ENCODE assay signal across 8 mouse cellular contexts in the genomic region with DNA sequence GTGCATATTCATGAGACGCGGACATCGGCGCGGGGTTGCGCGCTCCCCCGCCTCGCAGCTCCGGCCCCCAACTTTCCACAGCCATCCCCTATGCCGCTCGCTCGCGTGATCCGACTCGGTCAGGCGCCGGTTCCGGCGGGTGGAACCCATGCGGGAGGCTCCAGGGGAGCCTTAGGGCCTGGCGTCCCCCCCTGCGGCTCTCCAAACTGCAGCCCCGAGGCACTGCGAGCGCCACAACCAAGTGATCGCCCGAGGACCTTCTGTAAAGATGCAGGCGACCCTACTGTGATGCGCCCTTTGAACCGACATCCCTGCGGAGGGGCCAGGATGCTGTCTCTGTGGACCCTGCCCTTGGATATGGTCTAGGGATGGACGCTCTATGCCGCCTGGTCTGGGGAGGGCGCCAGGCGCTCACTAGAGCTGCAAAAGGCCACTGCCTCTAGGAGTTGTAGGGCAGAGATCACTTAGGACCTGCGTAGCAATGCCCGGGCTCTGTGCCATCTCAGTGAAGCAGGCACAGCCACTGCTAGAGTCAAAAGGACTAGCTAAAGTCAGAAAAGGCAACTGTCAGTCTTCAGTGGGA. TPM values are rescaled to one million over a fixed set of nuclear protein-coding genes. Genes with fewer than 3 reads are reported as not detected.
DNase-seq lines count a peak whose midpoint lies in the region; ATAC-seq and TF ChIP-seq lines count a peak whose summit lies in the region.

No protein-coding gene starts in this region.

- under 1% methylated on average over 38 of the region's 38 CpGs for WGBS in lung, embryonic 14.5 days
- WGBS in heart, embryonic 12.5 days = under 1% methylated on average over 38 of the region's 38 CpGs
- WGBS in kidney, postnatal 0 days = 1% methylated on average over 38 of the region's 38 CpGs
- WGBS in midbrain, embryonic 12.5 days = under 1% methylated on average over 38 of the region's 38 CpGs

- no peaks in the 10 kb centered on the region for H3K9me3 ChIP-seq in lung, embryonic 14.5 days (ENCODE audit: low read depth, low read length)
- H3K9me3 ChIP-seq in heart, embryonic 12.5 days (replicated peaks) = 0 out of 2 replicates have a peak, but pooled peaks cover 3% of the 10 kb centered on the region
- H3K9me3 ChIP-seq in kidney, postnatal 0 days (replicated peaks; ENCODE audit: low read length) = no peaks in the 10 kb centered on the region
- no peaks in the 10 kb centered on the region for H3K9me3 ChIP-seq in midbrain, embryonic 12.5 days

- H3K9ac ChIP-seq in lung, embryonic 14.5 days = peak overlapping the region; percentile 40; the same call in 1 of the 2 replicates
- H3K9ac ChIP-seq in heart, embryonic 12.5 days = peak overlapping the region; percentile 56; the same call in 1 of the 2 replicates
- H3K9ac ChIP-seq in kidney, postnatal 0 days (ENCODE audit: low read depth, low read length) = peak overlapping the region; percentile 40; the same call in 1 of the 2 replicates
- peak overlapping the region; percentile 61 for H3K9ac ChIP-seq in midbrain, embryonic 12.5 days (replicated peaks)

- peak overlapping the region; percentile 95 for H3K4me2 ChIP-seq in lung, embryonic 14.5 days
- H3K4me2 ChIP-seq in heart, embryonic 12.5 days = peak overlapping the region; percentile 96
- peak overlapping the region; percentile 96 for H3K4me2 ChIP-seq in kidney, postnatal 0 days (ENCODE audit: low read length)
- H3K4me2 ChIP-seq in midbrain, embryonic 12.5 days (replicated peaks) = peak overlapping the region; percentile 96

- peaks cover 35% of the 10 kb centered on the region for H3K27me3 ChIP-seq in lung, embryonic 14.5 days (ENCODE audit: insufficient read depth, low read length)
- peaks cover 47% of the 10 kb centered on the region for H3K27me3 ChIP-seq in heart, embryonic 12.5 days (replicated peaks)
- H3K27me3 ChIP-seq in kidney, postnatal 0 days (ENCODE audit: insufficient read depth, low read length) = peaks cover 23% of the 10 kb centered on the region
- H3K27me3 ChIP-seq in midbrain, embryonic 12.5 days = peaks cover 49% of the 10 kb centered on the region

- peak overlapping the region; percentile 61 for H3K4me3 ChIP-seq in lung, embryonic 14.5 days (ENCODE audit: low read depth, low read length)
- peak overlapping the region; percentile 65 for H3K4me3 ChIP-seq in heart, embryonic 12.5 days
- peak overlapping the region; percentile 53 for H3K4me3 ChIP-seq in kidney, postnatal 0 days (replicated peaks; ENCODE audit: low read depth, low read length)
- H3K4me3 ChIP-seq in midbrain, embryonic 12.5 days = peak overlapping the region; percentile 67

- H3K36me3 ChIP-seq in lung, embryonic 14.5 days (ENCODE audit: insufficient read depth) = no peaks in the 10 kb centered on the region
- no peaks in the 10 kb centered on the region for H3K36me3 ChIP-seq in heart, embryonic 12.5 days
- H3K36me3 ChIP-seq in kidney, postnatal 0 days (ENCODE audit: insufficient read depth, low read length) = no peaks in the 10 kb centered on the region
- no peaks in the 10 kb centered on the region for H3K36me3 ChIP-seq in midbrain, embryonic 12.5 days

- no peak for DNase-seq in lung, embryonic 14.5 days
- DNase-seq in lung, adult 18-20 months = no peak
- peak; percentile 76 for DNase-seq in cerebellum, adult 9-10 months
- peak; percentile 38 for DNase-seq in kidney, postnatal 0 days (ENCODE audit: low spot score)
- DNase-seq in thymus, adult 18-20 months = no peak
- no peak for DNase-seq in frontal cortex, postnatal 25 days (ENCODE audit: low spot score in 2 of 2)

- peak; percentile 67 for ATAC-seq in lung, embryonic 14.5 days (ENCODE audit: insufficient read depth)
- peak; percentile 77 for ATAC-seq in heart, embryonic 12.5 days (ENCODE audit: insufficient number of reproducible peaks, low FRiP score)
- peak; percentile 58 for ATAC-seq in kidney, postnatal 0 days (replicated peaks; ENCODE audit: low FRiP score, low read depth)
- peak; percentile 79 for ATAC-seq in midbrain, embryonic 12.5 days (ENCODE audit: low FRiP score, low read depth)

- H3K27ac ChIP-seq in lung, embryonic 14.5 days (ENCODE audit: low read depth) = no peak overlapping the region
- no peak overlapping the region for H3K27ac ChIP-seq in heart, embryonic 12.5 days (ENCODE audit: poor library complexity, severe bottlenecking)
- no peak overlapping the region for H3K27ac ChIP-seq in kidney, postnatal 0 days
- H3K27ac ChIP-seq in midbrain, embryonic 12.5 days (replicated peaks) = peak overlapping the region; percentile 70

- peaks cover 5% of the 10 kb centered on the region; the same call in 1 of the 2 replicates for H3K4me1 ChIP-seq in lung, embryonic 14.5 days (ENCODE audit: insufficient read depth)
- H3K4me1 ChIP-seq in heart, embryonic 12.5 days (replicated peaks) = peaks cover 10% of the 10 kb centered on the region
- peaks cover 9% of the 10 kb centered on the region for H3K4me1 ChIP-seq in kidney, postnatal 0 days (replicated peaks; ENCODE audit: insufficient read depth, low read length)
- H3K4me1 ChIP-seq in midbrain, embryonic 12.5 days = peaks cover 15% of the 10 kb centered on the region

- peak; percentile 31; the same call in 1 of the 2 replicates for TF ChIP-seq CTCF in lung, embryonic 14.5 days (IDR thresholded peaks at IDR 0.05; ENCODE audit: low read depth)
- TF ChIP-seq CTCF in kidney, postnatal 0 days (IDR thresholded peaks at IDR 0.05; ENCODE audit: low read depth) = peak; percentile 48

RNA-seq across cellular contexts. Expression of gene Clstn2, which starts 0.4 kb away (rescaled TPM):
- polyA plus RNA-seq in lung, embryonic 14.5 days (2014; fragmentation: Nextera tagmentation; extraction: Ambion mirVana) = 1.9 and 2.0 TPM in 2 replicates
- 1.2 TPM in 2 replicates for polyA plus RNA-seq in heart, embryonic 12.5 days (2016; fragmentation: Nextera tagmentation; extraction: Ambion mirVana)
- polyA plus RNA-seq in kidney, postnatal 0 days (2015; fragmentation: Nextera tagmentation; extraction: Ambion mirVana) = 0.77 and 0.91 TPM in 2 replicates
- polyA plus RNA-seq in midbrain, embryonic 12.5 days (2016; fragmentation: Nextera tagmentation; extraction: Ambion mirVana) = 2.5 and 3.4 TPM in 2 replicates

Comparison
In these comparisons a context has a peak if more than half of its experiments do, and no peak if none do; other contexts are left out.
1. DNase-seq: peak in cerebellum, adult 9-10 months (single experiment) and kidney, postnatal 0 days (single experiment); none in lung, embryonic 14.5 days (single experiment), lung, adult 18-20 months (0 of 2), thymus, adult 18-20 months (0 of 2) and frontal cortex, postnatal 25 days (0 of 2).
2. Peak in every context shown above with its lines, with median percentiles within 50 percentile points of each other: ATAC-seq, H3K4me2 ChIP-seq, H3K4me3 ChIP-seq and H3K9ac ChIP-seq.